Mouse (Mus musculus) gastrocnemius, postnatal 25 days (tissue): Measurements from ENCODE around the gene Golga2. TPM values are rescaled to one million over a fixed set of nuclear protein-coding genes. Genes with fewer than 3 reads are reported as not detected.

Source experiments
- DNase-seq: peaks from one replicate; pipeline ENCODE4 v3.0.0; 2022
- microRNA-seq, 2 experiments: library from miRNA; unstranded; fragments of <30 nt; microRNA quantifications; one replicate each; pipeline ENCODE4 v1.2.0; 2021; ENCODE audit warnings: borderline replicate concordance in 2 of 2
- total RNA-seq, 2 experiments: library from RNA; stranded (reverse); gene quantifications; 1 replicate in 1 of 2; 2 replicates in 1 of 2; pipeline ENCODE4 v1.2.3; 2021

Gene Golga2
- total RNA-seq, 2 experiments from 2014 or later = 53.5 to 57.4 TPM

GRCm38 (mm10) chr2:32343351-32343671, 56.1 kb downstream of the Golga2 start:
- no peak for DNase-seq

- no peak for DNase-seq
Observed at GRCm38 (mm10) chr2:32344056-32344455, 56.9 kb downstream of the Golga2 start.

- DNase-seq = no peak
Observed at GRCm38 (mm10) chr2:32344598-32345321, 57.6 kb downstream of the Golga2 start.

GRCm38 (mm10) chr2:32347019-32347418, 59.8 kb downstream of the Golga2 start:
- DNase-seq = no peak

GRCm38 (mm10) chr2:32348311-32348710, 61.1 kb downstream of the Golga2 start:
- no peak for DNase-seq

DNA sequence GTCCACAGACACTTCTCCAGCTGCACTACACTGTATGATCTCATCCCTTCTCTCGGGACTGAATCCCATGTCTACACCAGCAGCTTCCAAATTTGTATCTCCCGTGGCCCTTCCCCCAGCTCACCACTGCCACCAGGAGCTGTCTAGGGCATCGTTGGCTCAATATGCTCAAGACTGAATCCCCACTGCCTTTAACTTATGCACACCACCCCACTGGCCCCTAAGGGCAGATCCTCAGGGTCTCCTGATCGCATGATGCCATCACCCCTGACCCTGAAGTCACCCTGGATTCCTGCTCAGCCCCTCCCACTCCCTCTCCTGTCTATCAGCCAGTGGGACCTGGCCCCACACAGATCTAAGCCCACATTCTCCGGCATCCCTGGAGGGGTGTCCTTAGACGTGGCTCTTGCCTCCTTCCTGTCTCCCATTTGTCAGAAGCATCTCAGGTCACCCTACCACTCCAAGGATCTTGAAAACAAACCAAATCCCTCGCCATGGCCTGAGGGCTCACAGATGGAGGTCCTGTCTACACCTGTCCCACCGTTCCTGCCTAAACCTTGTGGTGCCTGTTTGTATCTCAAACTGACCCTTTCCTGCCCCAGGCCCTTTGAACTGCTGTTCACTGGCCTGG, 62.6 kb downstream of the Golga2 start:
- no peak for DNase-seq

- no peak for DNase-seq
Observed at GRCm38 (mm10) chr2:32350471-32351051, 63.4 kb downstream of the Golga2 start.

GRCm38 (mm10) chr2:32351471-32351961, 64.3 kb downstream of the Golga2 start:
- no peak for DNase-seq

- no peak for DNase-seq
Observed at GRCm38 (mm10) chr2:32352151-32353006, 65.2 kb downstream of the Golga2 start, which contains the start of gene Ciz1. Ciz1 (plus strand) TSS chr2:32352327.

- DNase-seq = peak; percentile 87
Observed at GRCm38 (mm10) chr2:32353007-32353542, 65.9 kb downstream of the Golga2 start, which contains the start of gene Dnm1. Dnm1 (minus strand) TSS chr2:32353338.

GRCm38 (mm10) chr2:32353836-32354235, 66.7 kb downstream of the Golga2 start:
- no peak for DNase-seq

GRCm38 (mm10) chr2:32354336-32354895, 67.2 kb downstream of the Golga2 start:
- no peak for DNase-seq

- peak; percentile 56 for DNase-seq
Observed at GRCm38 (mm10) chr2:32356216-32356615, 69.0 kb downstream of the Golga2 start.

Small RNA genes lying within 50 kb of the gene (microRNA-seq; reads per million reads assigned to microRNA genes)
- gene Gm23363 (0 reads per million in 2 experiments), gene Mir199b (84.4 to 92.8 reads per million in 2 experiments)

Other genes with a start within 250 kb of the Golga2 start
- gene Fam78a, start 202.5 kb upstream of the Golga2 start, total RNA-seq = 10 to 100 TPM; 15.1 to 15.9 TPM
- gene Plpp7, start 191.9 kb upstream of the Golga2 start, total RNA-seq = 10 to 100 TPM; 90.9 to 97.0 TPM
- gene Prrc2b, start 136.3 kb upstream of the Golga2 start, total RNA-seq = 10 to 100 TPM; 67.0 to 69.6 TPM
- gene Pomt1, start 50.8 kb upstream of the Golga2 start, total RNA-seq = 10 to 100 TPM; 13.7 to 14.7 TPM
- 10 to 100 TPM; 12.0 to 13.0 TPM for gene Uck1, start 27.2 kb upstream of the Golga2 start, total RNA-seq
- 100 to 1,000 TPM; 112 to 120 TPM for gene Swi5, start 691 bp downstream of the Golga2 start, total RNA-seq
- gene Ciz1, start 64.9 kb downstream of the Golga2 start, total RNA-seq = 10 to 100 TPM; 25.1 to 27.7 TPM
- 1 to 10 TPM; 6.0 to 8.7 TPM for gene Dnm1, start 66.0 kb downstream of the Golga2 start, total RNA-seq
- 10 to 100 TPM; 35.2 to 39.7 TPM for gene 1110008P14Rik, start 94.6 kb downstream of the Golga2 start, total RNA-seq
- gene Lcn2, start 100.9 kb downstream of the Golga2 start, total RNA-seq = 1 to 10 TPM; 1.4 to 2.1 TPM
- 10 to 100 TPM; 42.2 to 49.3 TPM for gene Ptges2, start 108.5 kb downstream of the Golga2 start, total RNA-seq
- gene Naif1, start 163.1 kb downstream of the Golga2 start, total RNA-seq = 1 to 10 TPM; 1.6 to 2.0 TPM
- gene Slc25a25, start 164.1 kb downstream of the Golga2 start, total RNA-seq = 10 to 100 TPM; 19.2 to 68.3 TPM
- 1 to 10 TPM; 2.4 to 2.9 TPM for gene Fam102a, start 247.9 kb downstream of the Golga2 start, total RNA-seq